Mouse (Mus musculus) duodenum, adult 2 months (tissue): ENCODE data around the gene Cnga1. TPM values are rescaled to one million over a fixed set of nuclear protein-coding genes. Genes with fewer than 3 reads are reported as not detected.

Experiments used
- polyA plus RNA-seq: library from polyadenylated mRNA; depleted of rRNA; stranded (reverse); fragments of >200 nt; gene quantifications from 2 replicates; pipeline ENCODE4 v1.2.3, GENCODE M21; 2012; ENCODE audit warnings: low replicate concordance; rRNA removed

Cnga1 gene
- polyA plus RNA-seq, result not detected in 2 replicates

DNA sequence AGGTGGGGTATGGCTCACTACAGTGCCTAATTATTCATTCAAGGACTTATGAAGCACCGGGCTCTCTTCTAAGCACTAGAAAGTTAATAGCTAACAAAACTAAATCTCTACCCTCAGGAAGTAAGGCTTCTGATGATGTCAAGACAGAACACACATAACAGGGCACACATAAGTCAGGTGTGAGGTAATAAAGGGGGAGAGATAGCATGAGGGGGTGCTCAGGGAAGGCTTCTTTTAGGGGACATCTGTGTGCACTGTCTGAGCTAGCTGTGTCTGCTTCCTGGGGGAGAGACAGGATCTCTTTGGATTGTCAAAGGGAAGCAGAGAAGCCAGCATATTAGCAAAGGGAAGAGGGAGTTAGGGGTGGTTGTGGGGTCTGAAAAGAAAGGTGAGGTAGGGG lies at the start of gene Cnga1:
Gene Cnga1, minus strand, starts transcription at position 101 of the 400 bp plus-strand sequence.

DNA sequence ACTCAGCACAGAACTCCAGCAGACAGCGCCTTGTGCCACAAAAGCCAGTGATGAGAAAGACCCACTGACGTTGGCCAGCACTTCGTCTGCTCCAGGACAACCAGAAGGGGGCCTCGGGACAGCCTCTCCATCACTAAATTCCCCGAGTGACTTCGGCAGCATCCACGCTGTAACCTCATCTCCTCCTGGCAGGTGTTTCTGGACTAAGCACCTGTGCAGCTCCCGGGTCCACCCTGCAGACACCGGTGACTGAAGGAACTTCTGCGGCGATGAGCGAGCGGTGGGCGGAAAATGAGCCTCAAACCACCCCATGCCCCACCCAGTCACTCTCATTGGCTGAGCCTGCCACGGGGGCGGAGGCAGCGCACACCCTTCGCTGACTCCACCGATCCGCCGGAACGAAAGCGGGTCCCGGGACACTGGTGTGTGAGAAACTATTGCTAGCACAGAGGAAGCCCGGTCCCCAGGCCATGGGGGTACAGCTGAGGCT lies 3.4 kb upstream of the Cnga1 start, which contains the start of gene Nipal1:
Gene Nipal1, plus strand, starts transcription at position 378 of the 490 bp plus-strand sequence.

DNA sequence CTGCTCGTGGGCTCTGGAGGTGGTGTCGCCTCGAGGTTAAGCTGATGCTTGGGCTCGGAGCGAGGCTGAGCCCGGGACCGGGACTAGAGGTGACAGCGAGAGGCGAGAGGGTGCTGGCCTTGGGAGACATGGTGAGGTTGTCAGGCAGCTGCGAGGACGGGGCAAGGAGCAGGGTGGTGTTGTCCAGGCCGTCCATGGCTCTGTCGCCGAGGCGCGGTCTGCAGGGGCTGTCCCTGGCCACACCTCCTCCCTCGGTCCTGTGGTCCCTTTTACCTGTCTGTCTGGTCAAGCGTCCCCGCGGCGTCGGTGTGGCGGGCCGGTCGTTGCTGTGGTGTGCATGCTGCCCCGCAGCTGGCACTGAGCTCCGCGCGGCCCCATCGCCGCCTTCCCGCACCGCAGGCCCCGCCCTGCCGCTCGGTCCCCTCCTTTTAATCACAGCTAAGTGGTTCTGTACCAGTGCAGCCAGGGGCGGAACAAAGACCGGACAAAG lies 56.8 kb downstream of the Cnga1 start, which contains the start of gene Gm5868:
Gene Gm5868, minus strand, starts transcription at position 360 of the 490 bp plus-strand sequence.

DNA sequence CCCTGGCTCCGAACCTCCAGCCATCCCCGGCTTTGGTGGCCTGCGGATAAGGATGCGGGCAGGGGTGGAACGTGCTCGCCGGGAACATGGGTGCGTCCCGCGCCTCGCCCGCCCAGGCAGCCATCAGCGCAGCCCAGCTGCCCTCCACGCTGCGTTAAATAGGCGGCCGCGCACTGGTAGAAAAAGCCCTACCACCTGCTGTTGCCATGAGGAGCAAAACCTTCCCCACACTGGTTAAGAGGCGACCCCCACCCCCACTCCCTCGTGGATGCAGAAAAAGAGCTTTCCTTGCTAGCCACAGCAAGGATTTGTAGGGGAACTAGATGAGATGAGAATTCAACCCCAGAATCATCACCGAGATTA lies 63.1 kb downstream of the Cnga1 start, which contains the start of gene Zar1:
Gene Zar1, minus strand, starts transcription at position 285 of the 363 bp plus-strand sequence.

DNA sequence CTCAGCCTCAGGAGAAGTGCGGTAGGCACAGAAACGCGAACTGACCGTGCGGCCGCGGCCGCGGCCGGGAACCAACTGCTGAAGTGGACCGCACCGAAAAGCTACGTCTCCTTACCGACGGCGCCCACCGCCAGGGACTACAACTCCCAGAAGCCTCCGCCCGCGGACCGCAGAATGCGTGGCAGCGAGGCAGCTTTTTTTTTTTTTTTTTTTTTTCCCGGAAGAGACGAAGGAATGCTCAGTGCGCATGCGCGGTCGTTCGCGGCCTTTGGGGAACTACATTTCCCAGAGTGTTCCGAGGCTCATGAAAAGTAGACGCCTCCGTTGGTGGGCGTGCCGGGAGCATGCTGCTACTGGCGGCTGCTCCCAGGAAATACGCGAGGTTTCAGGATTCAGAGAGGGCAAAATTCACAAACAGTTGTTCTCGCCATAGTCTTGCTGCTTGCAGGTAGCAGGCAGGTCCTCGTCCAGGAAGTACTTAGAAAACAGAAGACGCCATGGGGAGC lies 84.5 kb downstream of the Cnga1 start, which contains the start of gene Nfxl1:
Gene Nfxl1, minus strand, starts transcription at position 141 of the 506 bp plus-strand sequence.

Other genes with a start within 250 kb of the Cnga1 start
- not detected in 2 replicates for gene Corin, start 139.8 kb downstream of the Cnga1 start, polyA plus RNA-seq
- 3.3 and 3.7 TPM in 2 replicates for gene Nfxl1, start 84.6 kb downstream of the Cnga1 start, polyA plus RNA-seq
- gene Zar1, start 63.0 kb downstream of the Cnga1 start, polyA plus RNA-seq, result not detected in 2 replicates
- gene Gm5868, start 56.7 kb downstream of the Cnga1 start, polyA plus RNA-seq, result 0.31 TPM in 1 of 2 replicates, not detected in the other
- 1.9 and 2.0 TPM in 2 replicates for gene Nipal1, start 3.5 kb upstream of the Cnga1 start, polyA plus RNA-seq
- gene Txk, start 108.5 kb upstream of the Cnga1 start, polyA plus RNA-seq, result 0.14 and 0.15 TPM in 2 replicates
- 1.4 and 3.3 TPM in 2 replicates for gene Tec, start 224.2 kb upstream of the Cnga1 start, polyA plus RNA-seq